Mouse (Mus musculus): ENCODE results near the gene Btg1. TPM values are rescaled to one million over a fixed set of nuclear protein-coding genes. Genes with fewer than 3 reads are reported as not detected.

Gene Btg1
- polyA plus RNA-seq, 1 experiment from 2014 or later, result 54.7 TPM

DNA sequence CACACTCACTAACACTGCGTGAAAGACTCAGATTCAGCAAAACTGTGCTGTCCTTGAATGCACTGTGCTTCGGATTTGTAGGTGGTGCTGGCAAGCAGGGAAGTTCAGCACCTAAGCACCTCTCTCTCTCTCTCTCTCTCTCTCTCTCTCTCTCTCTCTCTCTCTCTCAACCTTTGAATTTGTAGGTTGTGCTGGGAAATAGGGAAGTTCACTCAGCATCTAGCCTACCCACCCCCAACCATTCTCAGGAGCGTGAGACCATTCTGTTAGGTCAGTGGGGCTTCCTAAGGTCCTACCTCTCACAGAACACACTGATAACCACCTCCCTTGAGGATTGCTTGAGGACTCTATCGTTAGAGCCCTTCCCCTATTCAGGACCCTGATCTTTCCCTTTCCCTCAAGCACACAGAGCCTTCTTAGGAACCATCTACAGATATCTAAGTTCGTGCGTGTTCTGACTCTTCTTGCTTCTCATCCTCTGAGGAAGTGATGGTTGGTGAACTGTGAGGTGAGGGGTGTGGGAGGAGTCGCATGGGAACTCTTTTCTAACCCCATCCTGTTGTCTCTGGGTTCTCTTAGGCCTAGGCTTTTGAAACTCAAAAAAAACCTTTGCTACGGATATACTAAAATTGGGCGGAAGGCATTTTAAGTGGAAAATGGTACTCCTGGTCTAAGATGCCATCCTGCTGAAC, 47.1 kb downstream of the Btg1 start:
- DNase-seq (ENCODE audit: low spot score) (no peak), ATAC-seq (ENCODE audit: low FRiP score) (no peak)
- no peak overlapping the region for H3K27ac ChIP-seq
- no peaks in the 10 kb centered on the region for H3K9me3 ChIP-seq (ENCODE audit: control insufficient read depth, low read length)
- no peaks in the 10 kb centered on the region for H3K27me3 ChIP-seq (ENCODE audit: control insufficient read depth, insufficient read depth, low read length)
- H3K4me3 ChIP-seq (replicated peaks; ENCODE audit: low read length), result no peak overlapping the region
- no peaks in the 10 kb centered on the region for H3K4me1 ChIP-seq (replicated peaks; ENCODE audit: control insufficient read depth, insufficient read depth, low read length)
- H3K36me3 ChIP-seq (replicated peaks; ENCODE audit: control insufficient read depth, insufficient read depth), result no peaks in the 10 kb centered on the region
- no peak overlapping the region for H3K4me2 ChIP-seq (replicated peaks)
- WGBS, result 91% methylated on average over 9 of the region's 9 CpGs
- H3K9ac ChIP-seq, result no peak overlapping the region

Data from hindbrain, embryonic 14.5 days (tissue).